Comparison of ENCODE assay signal across 20 mouse cellular contexts in the genomic region with DNA sequence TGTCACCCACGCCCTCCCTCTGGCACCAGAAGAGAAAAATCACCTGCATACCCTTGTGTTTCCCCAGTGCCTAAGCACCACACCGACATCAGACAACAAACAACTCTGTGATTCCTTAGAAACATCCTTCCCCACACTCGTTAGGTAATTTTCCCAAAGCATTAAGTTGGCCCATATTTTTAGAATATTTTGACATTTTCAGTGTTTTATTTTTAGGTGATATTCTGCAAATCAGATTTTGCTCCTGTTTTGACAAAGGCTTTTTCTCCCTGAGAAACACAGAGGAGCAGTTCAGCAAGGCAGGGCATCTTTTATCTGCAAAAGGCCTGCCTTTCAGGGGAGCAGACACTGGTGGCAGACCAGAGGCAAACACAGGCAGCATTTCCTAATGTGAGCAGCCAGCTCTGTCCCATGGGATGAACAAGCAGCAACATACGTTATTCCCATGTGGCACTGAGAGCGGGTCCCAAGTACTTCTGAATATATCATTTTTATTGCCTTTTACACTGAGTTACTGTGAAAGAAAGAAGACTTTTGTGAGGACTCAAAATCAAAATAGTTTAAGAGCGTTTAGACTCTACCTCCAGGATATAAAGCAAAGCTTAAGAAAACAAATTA.
A peak's percentile ranks its signal among the peaks of the same experiment; 100 is the strongest.
DNase-seq lines count a peak whose midpoint lies in the region; ATAC-seq and TF ChIP-seq lines count a peak whose summit lies in the region.
"Had no signal": no experiment of that assay in that cellular context is flagged by ENCODE, and none has a peak within 500 bp of the region (broad histone marks: within the 10 kb centered on the region; RNA-seq: fewer than 3 reads in every experiment).

No protein-coding gene starts in this region.

- no peaks in the 10 kb centered on the region for H3K9me3 ChIP-seq in kidney, embryonic 14.5 days (ENCODE audit: control insufficient read depth, low read length)
- H3K9me3 ChIP-seq in MEL (replicated peaks; ENCODE audit: insufficient read depth, low read length) = no peaks in the 10 kb centered on the region
- H3K9me3 ChIP-seq: forebrain, embryonic 10.5 days; lung, embryonic 15.5 days; midbrain, embryonic 15.5 days had no signal

- no peak overlapping the region for H3K4me2 ChIP-seq in kidney, embryonic 14.5 days (replicated peaks; ENCODE audit: low read depth, low read length)
- H3K4me2 ChIP-seq: lung, embryonic 15.5 days; midbrain, embryonic 15.5 days had no signal

- no peaks in the 10 kb centered on the region for H3K27me3 ChIP-seq in kidney, embryonic 14.5 days (ENCODE audit: control insufficient read depth, insufficient read depth, low read length)
- H3K27me3 ChIP-seq in MEL (ENCODE audit: control insufficient read depth in 1 of 2, insufficient read depth in 2 of 2, low read length in 2 of 2) = no peaks in the 10 kb centered on the region
- H3K27me3 ChIP-seq: lung, embryonic 15.5 days; midbrain, embryonic 15.5 days had no signal

- no peak overlapping the region for H3K9ac ChIP-seq in kidney, embryonic 14.5 days (ENCODE audit: low read depth, low read length)
- no peak overlapping the region for H3K9ac ChIP-seq in MEL (ENCODE audit: control insufficient read depth, low read depth, low read length, poor library complexity, severe bottlenecking)
- H3K9ac ChIP-seq: liver, embryonic 14.5 days; lung, embryonic 15.5 days; midbrain, embryonic 15.5 days had no signal

- TF ChIP-seq EP300 in MEL (IDR thresholded peaks at IDR 0.05; ENCODE audit: low read depth in 1 of 2, low read length in 2 of 2) = no peak

- no peak for TF ChIP-seq RAD21 in MEL (IDR thresholded peaks at IDR 0.05; ENCODE audit: low read depth, low read length)

- no peaks in the 10 kb centered on the region for H3K79me2 ChIP-seq in MEL (ENCODE audit: control insufficient read depth, insufficient read depth, low read length, poor library complexity)

- peak; percentile 67; the same call in 1 of the 2 replicates for ATAC-seq in kidney, embryonic 14.5 days (ENCODE audit: low FRiP score, low TSS enrichment)
- ATAC-seq: midbrain, embryonic 15.5 days had no signal

- no peak overlapping the region for H3K27ac ChIP-seq in kidney, embryonic 14.5 days (ENCODE audit: low read depth, low read length)
- H3K27ac ChIP-seq in left cerebral cortex, adult 2 months = peak overlapping the region; percentile 1
- no peak overlapping the region for H3K27ac ChIP-seq in MEL (ENCODE audit: control insufficient read depth, low read depth, low read length)
- H3K27ac ChIP-seq: forebrain, embryonic 10.5 days; liver, embryonic 14.5 days; lung, embryonic 15.5 days; macrophage; midbrain, embryonic 15.5 days; stomach, postnatal 0 days had no signal

- H3K4me1 ChIP-seq in kidney, embryonic 14.5 days (ENCODE audit: control insufficient read depth, insufficient read depth, low read length) = no peaks in the 10 kb centered on the region
- no peaks in the 10 kb centered on the region for H3K4me1 ChIP-seq in MEL (ENCODE audit: control insufficient read depth in 1 of 2, insufficient read depth in 2 of 2, low read length in 2 of 2)
- H3K4me1 ChIP-seq: forebrain, embryonic 10.5 days had no signal

- intact Hi-C loops in left cerebral cortex, adult 2 months (cut with DNase I) = no loop called here
- intact Hi-C loops in left cerebral cortex, postnatal 10 days (cut with DNase I) = no loop called here

- no peak overlapping the region for H3K4me3 ChIP-seq in kidney, embryonic 14.5 days (ENCODE audit: low read length)
- no peak overlapping the region for H3K4me3 ChIP-seq in left cerebral cortex, adult 2 months
- H3K4me3 ChIP-seq in MEL (ENCODE audit: control insufficient read depth in 1 of 2, insufficient read depth in 1 of 2, low read depth in 2 of 2, low read length in 2 of 2) = no peak overlapping the region
- H3K4me3 ChIP-seq: forebrain, embryonic 10.5 days; lung, embryonic 15.5 days; midbrain, embryonic 15.5 days; myocyte had no signal

- TF ChIP-seq POLR2A in MEL (IDR thresholded peaks at IDR 0.05; ENCODE audit: control insufficient read depth in 1 of 2, insufficient read depth in 1 of 2, low read depth in 1 of 2, low read length in 2 of 2, poor library complexity in 1 of 2) = no peak

- no peak for TF ChIP-seq CTCF in left cerebral cortex, adult 2 months (IDR thresholded peaks at IDR 0.05)
- no peak for TF ChIP-seq CTCF in MEL (IDR thresholded peaks at IDR 0.05 in 2 of 3, conservative IDR thresholded peaks at IDR 0.05 in 1 of 3; ENCODE audit: control insufficient read depth in 1 of 3, insufficient read depth in 1 of 3, low read depth in 2 of 3, low read length in 3 of 3, poor library complexity in 1 of 3, severe bottlenecking in 1 of 3)

- no peaks in the 10 kb centered on the region for H3K36me3 ChIP-seq in kidney, embryonic 14.5 days (ENCODE audit: control insufficient read depth, insufficient read depth, low read length)
- no peaks in the 10 kb centered on the region for H3K36me3 ChIP-seq in MEL (ENCODE audit: control insufficient read depth in 1 of 2, insufficient read depth in 2 of 2, low read length in 2 of 2)
- H3K36me3 ChIP-seq: forebrain, embryonic 10.5 days; lung, embryonic 15.5 days; midbrain, embryonic 15.5 days had no signal

- WGBS in kidney, embryonic 14.5 days = 49% methylated on average over 6 of the region's 6 CpGs

- no peak for DNase-seq in kidney, postnatal 4 days
- DNase-seq in left cerebral cortex, adult 2 months (ENCODE audit: extremely low spot score in 1 of 2, low spot score in 2 of 2) = no peak
- no peak for DNase-seq in left cerebral cortex, postnatal 10 days (ENCODE audit: extremely low spot score in 1 of 2, low spot score in 2 of 2)
- peak; percentile 8 for DNase-seq in MEL (ENCODE audit: low read depth, low spot score)
- peak; percentile 40 for DNase-seq in R1 (ENCODE audit: low read depth, low spot score)
- no peak for DNase-seq in cerebellum, adult 11 months
- DNase-seq: adrenal gland, adult 8-10 months; cerebellum, postnatal 14 days; embryo, embryonic 11 days; gastrocnemius, postnatal 25 days; kidney, adult 11 months; thymus, postnatal 25 days had no signal

TF ChIP-seq in MEL, 35 proteins besides CTCF, POLR2A, EP300 and RAD21:
- TF ChIP-seq KAT2A (conservative IDR thresholded peaks at IDR 0.05; ENCODE audit: low read depth, low read length) = no peak
- no peak for TF ChIP-seq MAZ (IDR thresholded peaks at IDR 0.05; ENCODE audit: low read depth, low read length)
- no peak for TF ChIP-seq CHD1 (IDR thresholded peaks at IDR 0.05; ENCODE audit: low read depth, low read length)
- no peak for TF ChIP-seq TBP (IDR thresholded peaks at IDR 0.05; ENCODE audit: low read depth, low read length)
- TF ChIP-seq NRF1 (IDR thresholded peaks at IDR 0.05; ENCODE audit: insufficient read depth, low read depth, low read length, poor library complexity, severe bottlenecking) = no peak
- TF ChIP-seq JUND (IDR thresholded peaks at IDR 0.05; ENCODE audit: low read depth, low read length) = no peak
- no peak for TF ChIP-seq TAL1 (IDR thresholded peaks at IDR 0.05; ENCODE audit: low read length)
- TF ChIP-seq ZMIZ1 (IDR thresholded peaks at IDR 0.05; ENCODE audit: low read depth, low read length) = no peak
- TF ChIP-seq MYB (IDR thresholded peaks at IDR 0.05; ENCODE audit: low read depth, low read length) = no peak
- no peak for TF ChIP-seq TCF12 (IDR thresholded peaks at IDR 0.05; ENCODE audit: low read depth, low read length)
- TF ChIP-seq HCFC1 (IDR thresholded peaks at IDR 0.05; ENCODE audit: low read depth, low read length) = no peak
- TF ChIP-seq MAFK (IDR thresholded peaks at IDR 0.05; ENCODE audit: borderline replicate concordance, low read depth, low read length) = no peak

Comparison
In these comparisons a context has a peak if more than half of its experiments do, and no peak if none do; other contexts are left out.
1. DNase-seq: peak in MEL (single experiment) and R1 (single experiment); none in kidney, postnatal 4 days (0 of 2), left cerebral cortex, adult 2 months (0 of 2), left cerebral cortex, postnatal 10 days (0 of 2) and cerebellum, adult 11 months (single experiment).